ENCODE assay signal across 27 mouse cellular contexts in genomic region chr5:125939416-125939815, GRCm38 (mm10).
DNase-seq lines count a peak whose midpoint lies in the region; ATAC-seq and TF ChIP-seq lines count a peak whose summit lies in the region.
"Had no signal": no experiment of that assay in that cellular context is flagged by ENCODE, and none has a peak within 500 bp of the region (broad histone marks: within the 10 kb centered on the region; RNA-seq: fewer than 3 reads in every experiment).

No protein-coding gene starts in this region.

- in situ Hi-C loops in ES-E14 (cut with MboI; ENCODE audit: low sequenced_read_pairs in 2 of 2, unreplicated experiment in 2 of 2) = no loop called here

- 85% methylated on average over 3 of the region's 3 CpGs for WGBS in heart, embryonic 10.5 days

- DNase-seq in heart, adult 11 months = peak; percentile 18
- DNase-seq in heart, embryonic 10.5 days (ENCODE audit: low spot score) = no peak
- DNase-seq in ES-E14 (ENCODE audit: low read depth, low spot score) (peak; percentile 13), ZHBTc4 (ENCODE audit: low read depth, low spot score) (peak; percentile 60)
- no peak for DNase-seq in frontal cortex, postnatal 25 days (ENCODE audit: low spot score in 2 of 2)
- DNase-seq in kidney, adult 9 months = no peak
- DNase-seq: adrenal gland, adult 2 months; adrenal gland, postnatal 10 days; adrenal gland, postnatal 25 days; B cell, adult 2 months; cerebellum, adult 11 months; cerebellum, adult 18-20 months; cerebellum, adult 8-10 months; cerebellum, adult 9-11 months; cerebellum, postnatal 25 days; embryo, embryonic 11 days had no signal

- H3K9me3 ChIP-seq in heart, embryonic 10.5 days = no peaks in the 10 kb centered on the region
- peaks cover 62% of the 10 kb centered on the region for H3K9me3 ChIP-seq in megakaryocyte, embryonic 14.5 days
- H3K9me3 ChIP-seq in ES-E14 (ENCODE audit: control insufficient read depth, insufficient read depth, low read depth, low read length) = no peaks in the 10 kb centered on the region
- H3K9me3 ChIP-seq: embryonic facial prominence, embryonic 13.5 days; embryonic facial prominence, embryonic 15.5 days; forebrain, embryonic 10.5 days had no signal

- no peaks in the 10 kb centered on the region for H3K36me3 ChIP-seq in heart, embryonic 10.5 days
- H3K36me3 ChIP-seq in megakaryocyte, embryonic 14.5 days (replicated peaks; ENCODE audit: low read length) = no peaks in the 10 kb centered on the region
- H3K36me3 ChIP-seq in ES-E14 (ENCODE audit: control insufficient read depth, insufficient read depth, low read length, poor library complexity, severe bottlenecking) = no peaks in the 10 kb centered on the region
- H3K36me3 ChIP-seq: embryonic facial prominence, embryonic 13.5 days; embryonic facial prominence, embryonic 15.5 days; forebrain, embryonic 10.5 days; forebrain, embryonic 12.5 days had no signal

- no peak overlapping the region for H3K4me3 ChIP-seq in heart, embryonic 10.5 days
- peak overlapping the region; percentile 70 for H3K4me3 ChIP-seq in megakaryocyte, embryonic 14.5 days (replicated peaks)
- no peak overlapping the region for H3K4me3 ChIP-seq in ES-E14 (ENCODE audit: insufficient read depth in 1 of 2, low read depth in 1 of 2, low read length in 2 of 2, poor library complexity in 1 of 2, severe bottlenecking in 1 of 2)
- H3K4me3 ChIP-seq: embryonic facial prominence, embryonic 13.5 days; embryonic facial prominence, embryonic 15.5 days; erythroblast, embryonic 14.5 days; forebrain, embryonic 10.5 days; forebrain, embryonic 12.5 days had no signal

- no peak for ATAC-seq in megakaryocyte, adult 5-6 weeks (ENCODE audit: poor library complexity, severe bottlenecking)
- ATAC-seq: CD4-positive, CD25-positive, alpha-beta regulatory T cell, adult 4 months; forebrain, embryonic 14.5 days; forebrain, embryonic 16.5 days had no signal

- no peak overlapping the region for H3K27ac ChIP-seq in heart, embryonic 10.5 days
- H3K27ac ChIP-seq in ES-E14 (ENCODE audit: insufficient read depth, low read depth, low read length, poor library complexity, severe bottlenecking) = no peak overlapping the region
- H3K27ac ChIP-seq: embryonic facial prominence, embryonic 13.5 days; embryonic facial prominence, embryonic 15.5 days; forebrain, embryonic 10.5 days; forebrain, embryonic 12.5 days had no signal

- no peaks in the 10 kb centered on the region for H3K4me1 ChIP-seq in heart, embryonic 10.5 days
- no peaks in the 10 kb centered on the region for H3K4me1 ChIP-seq in megakaryocyte, embryonic 14.5 days
- no peaks in the 10 kb centered on the region for H3K4me1 ChIP-seq in ES-E14 (ENCODE audit: control insufficient read depth in 2 of 2, insufficient read depth in 2 of 2, low read length in 2 of 2, poor library complexity in 1 of 2)
- H3K4me1 ChIP-seq: embryonic facial prominence, embryonic 13.5 days; embryonic facial prominence, embryonic 15.5 days; forebrain, embryonic 10.5 days; forebrain, embryonic 12.5 days had no signal

- no peak overlapping the region for H3K9ac ChIP-seq in ES-E14 (ENCODE audit: insufficient read depth, low read depth, low read length, poor library complexity, severe bottlenecking)
- H3K9ac ChIP-seq: embryonic facial prominence, embryonic 13.5 days; embryonic facial prominence, embryonic 15.5 days; forebrain, embryonic 12.5 days had no signal

- no peaks in the 10 kb centered on the region for H3K27me3 ChIP-seq in heart, embryonic 10.5 days (ENCODE audit: insufficient read depth, poor library complexity, severe bottlenecking)
- H3K27me3 ChIP-seq in megakaryocyte, embryonic 14.5 days (replicated peaks) = no peaks in the 10 kb centered on the region
- H3K27me3 ChIP-seq: CH12.LX; embryonic facial prominence, embryonic 13.5 days; embryonic facial prominence, embryonic 15.5 days; forebrain, embryonic 12.5 days had no signal

TF ChIP-seq in ES-E14, 5 proteins besides CTCF, POLR2A, EP300 and RAD21:
- no peak for TF ChIP-seq HCFC1 (IDR thresholded peaks at IDR 0.05; ENCODE audit: borderline replicate concordance, insufficient read depth, low read length)
- TF ChIP-seq ZC3H11A (IDR thresholded peaks at IDR 0.05; ENCODE audit: borderline replicate concordance, low read depth, low read length) = 0 out of 2 replicates have a peak, but pooled peaks have one; percentile 1
- no peak for TF ChIP-seq CHD2 (IDR thresholded peaks at IDR 0.05; ENCODE audit: low read depth, low read length)

Comparison
In these comparisons a context has a peak if more than half of its experiments do, and no peak if none do; other contexts are left out.
1. DNase-seq: peak in heart, adult 11 months (single experiment), ES-E14 (single experiment) and ZHBTc4 (single experiment); none in heart, embryonic 10.5 days (single experiment), frontal cortex, postnatal 25 days (0 of 2) and kidney, adult 9 months (single experiment).